Mouse (Mus musculus): ENCODE results near the gene Olfr512.

DNA sequence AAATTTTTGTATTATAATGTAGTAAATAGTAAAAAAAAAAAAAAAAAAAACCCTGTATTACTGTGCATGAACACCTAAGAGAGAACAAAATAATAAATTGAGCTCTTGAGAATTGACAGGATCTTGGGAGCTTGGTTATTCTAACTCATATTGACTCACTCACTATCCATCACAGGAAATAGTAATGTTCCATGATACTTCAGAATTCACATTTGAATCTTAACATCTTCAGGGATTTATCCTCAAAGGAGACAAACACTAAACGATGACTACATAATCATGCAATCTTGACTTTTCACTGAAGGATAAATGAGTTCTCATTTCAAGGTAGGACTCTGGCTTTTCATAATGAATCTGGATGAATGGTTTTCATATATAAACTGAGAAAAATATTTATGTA is 47.0 kb upstream of the Olfr512 start, which contains the start of gene Olfr510:
- TF ChIP-seq POLR2A (IDR thresholded peaks at IDR 0.05; ENCODE audit: low read depth, low read length) (no peak), CTCF (IDR thresholded peaks at IDR 0.05; ENCODE audit: borderline replicate concordance, insufficient read depth, low read length) (no peak)
